Mouse (Mus musculus): ENCODE results near the gene Dnah6.

Gene Dnah6

DNA sequence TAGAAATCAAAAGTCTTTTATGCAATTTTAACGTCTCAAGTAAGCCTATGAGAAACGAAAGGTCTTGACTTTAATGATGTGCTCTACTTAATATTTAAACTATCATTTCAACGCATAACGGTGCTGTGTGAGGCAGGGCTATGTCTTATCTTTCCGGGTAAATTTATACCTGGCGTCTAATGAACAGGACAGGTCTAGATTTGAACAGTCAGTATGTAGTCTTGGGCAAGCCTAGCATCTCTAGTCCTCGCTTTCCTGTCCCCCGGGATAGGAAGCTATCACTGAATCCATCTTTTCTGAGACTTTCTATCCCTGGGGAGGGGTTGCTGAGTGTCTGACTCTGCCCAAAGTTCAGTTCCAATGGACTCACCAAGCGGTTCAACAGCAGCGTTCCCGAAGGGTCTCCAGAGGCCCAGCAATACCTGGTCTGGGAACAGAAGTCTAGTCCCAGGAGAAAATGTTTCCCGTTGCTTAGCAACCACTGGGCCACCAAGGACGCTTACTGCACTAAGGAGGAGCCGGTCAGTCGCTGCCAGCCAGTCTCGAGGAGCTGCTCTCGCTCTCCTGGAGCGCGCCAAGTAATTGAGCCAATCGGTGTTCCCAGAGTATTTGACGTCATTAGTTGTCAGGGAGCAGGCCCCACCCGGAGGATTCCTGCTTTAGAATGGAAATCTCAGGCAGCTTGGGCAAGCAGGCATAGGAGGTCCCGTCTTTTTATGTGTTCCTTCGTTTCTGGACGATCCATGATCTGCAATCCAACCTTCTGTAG lies at the start of gene Dnah6:
TSS of gene Dnah6 (minus strand) at position 463 of the 769 bp plus-strand sequence.
- no peak for TF ChIP-seq GATA4 (IDR thresholded peaks at IDR 0.05; ENCODE audit: insufficient replicate concordance, low read length)

DNA sequence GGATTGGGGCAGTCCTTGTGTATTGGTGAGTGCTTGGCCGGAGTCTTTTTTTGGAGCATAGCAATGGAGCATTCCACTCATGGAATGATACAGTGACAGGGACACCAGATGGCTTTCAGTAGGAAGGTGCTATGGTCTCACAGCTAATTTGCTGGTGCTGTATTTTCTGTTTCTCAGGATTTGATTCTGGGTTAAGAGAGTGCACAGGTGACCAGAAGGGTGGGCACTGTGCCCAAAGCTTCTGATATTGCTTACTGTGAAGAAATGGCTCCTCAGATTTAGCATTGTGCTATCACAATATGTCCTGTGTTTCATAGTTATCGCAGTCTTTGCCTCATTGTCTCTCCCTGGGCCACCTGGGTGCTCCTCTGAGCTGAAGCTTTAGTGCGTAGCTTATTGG lies 47.9 kb upstream of the Dnah6 start:
- TF ChIP-seq GATA4 (IDR thresholded peaks at IDR 0.05; ENCODE audit: insufficient replicate concordance, low read length), result no peak

DNA sequence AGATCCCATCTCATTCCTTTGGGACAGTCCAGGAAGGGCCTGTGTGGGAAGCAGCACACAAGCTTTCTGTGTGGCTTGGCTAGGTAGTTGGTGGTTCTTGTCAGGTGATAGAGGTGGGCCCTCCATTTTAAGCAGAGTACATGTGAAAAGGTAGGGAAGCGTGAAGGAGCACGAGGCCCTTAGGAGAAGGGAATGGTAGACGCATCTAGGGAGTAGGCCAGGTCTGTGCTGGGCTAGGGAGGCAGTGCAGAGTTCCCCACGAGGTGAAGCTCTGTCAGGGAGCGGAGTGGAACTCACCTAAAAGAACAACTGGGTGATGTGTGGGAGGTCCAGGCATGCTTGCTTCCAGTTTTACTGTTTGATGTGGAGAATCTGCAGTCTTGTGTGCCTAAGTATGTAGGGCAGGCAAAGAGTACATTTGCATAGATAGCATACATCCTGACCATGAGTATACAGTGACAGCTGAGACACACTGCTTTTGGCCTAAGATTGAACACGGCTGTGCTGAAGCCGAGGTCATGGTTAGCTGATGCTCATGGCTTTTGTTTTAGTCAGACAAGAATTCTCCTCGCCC lies 46.4 kb upstream of the Dnah6 start:
- no peak for TF ChIP-seq GATA4 (IDR thresholded peaks at IDR 0.05; ENCODE audit: insufficient replicate concordance, low read length)

DNA sequence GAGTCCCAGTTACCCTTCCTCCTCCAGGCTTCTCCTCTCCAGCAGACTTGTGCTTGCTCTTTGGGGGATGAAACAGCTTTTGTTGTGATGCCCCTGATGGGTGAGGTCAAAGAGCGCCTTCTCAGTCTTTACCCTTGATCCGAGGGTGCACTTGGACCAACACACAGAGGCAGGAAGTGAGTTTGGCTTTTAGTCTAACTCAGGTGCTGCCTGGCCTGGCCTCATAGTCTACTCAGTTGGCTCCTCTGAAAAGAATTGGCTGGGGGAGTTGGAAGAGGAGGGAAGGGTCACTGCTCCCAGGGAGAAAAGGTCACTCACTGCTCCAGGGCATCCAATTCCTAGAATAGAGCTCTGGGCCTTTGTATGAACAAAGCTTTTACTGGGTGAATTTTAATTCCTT lies 43.4 kb upstream of the Dnah6 start:
- no peak for TF ChIP-seq GATA4 (IDR thresholded peaks at IDR 0.05; ENCODE audit: insufficient replicate concordance, low read length)

DNA sequence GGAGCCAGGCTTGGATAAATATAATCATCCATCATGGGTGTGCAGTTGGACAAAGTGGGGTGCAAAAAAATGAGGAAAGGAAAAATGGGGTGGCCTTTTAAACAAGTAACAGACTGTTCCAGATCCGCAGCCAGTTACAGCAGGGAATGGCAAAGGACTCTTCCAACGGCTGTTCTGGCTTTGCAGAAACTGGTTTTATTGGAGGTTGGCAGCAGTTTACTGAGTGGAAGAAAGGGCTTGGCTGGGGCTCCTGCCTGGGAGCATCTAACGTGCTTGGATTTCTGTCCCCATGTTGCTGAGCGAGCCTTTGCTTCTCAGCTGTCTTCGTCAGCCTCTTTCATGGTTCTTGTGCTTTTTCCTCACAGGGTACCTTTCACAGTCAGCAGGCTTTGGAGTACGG lies 38.7 kb upstream of the Dnah6 start:
- TF ChIP-seq GATA4 (IDR thresholded peaks at IDR 0.05; ENCODE audit: insufficient replicate concordance, low read length), result no peak

DNA sequence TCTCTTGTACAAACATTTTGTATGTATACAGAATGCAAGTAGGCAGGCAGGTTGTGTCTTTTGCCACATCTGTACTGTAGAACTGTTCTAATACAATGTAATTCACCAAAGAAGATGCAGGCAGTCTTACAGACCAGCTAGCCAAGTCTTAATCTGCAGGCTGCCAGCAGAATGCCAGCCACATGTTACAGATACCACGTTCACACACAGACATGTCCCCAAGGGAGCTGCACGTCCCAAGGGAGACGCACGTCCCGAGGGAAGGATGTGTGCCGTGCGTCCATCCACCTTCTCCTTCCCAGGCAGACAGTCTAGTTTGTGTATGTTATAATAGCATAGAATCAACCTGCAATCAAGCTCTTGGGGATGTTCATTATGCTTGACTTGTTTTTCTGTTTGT lies 35.6 kb upstream of the Dnah6 start:
- no peak for TF ChIP-seq GATA4 (IDR thresholded peaks at IDR 0.05; ENCODE audit: insufficient replicate concordance, low read length)

DNA sequence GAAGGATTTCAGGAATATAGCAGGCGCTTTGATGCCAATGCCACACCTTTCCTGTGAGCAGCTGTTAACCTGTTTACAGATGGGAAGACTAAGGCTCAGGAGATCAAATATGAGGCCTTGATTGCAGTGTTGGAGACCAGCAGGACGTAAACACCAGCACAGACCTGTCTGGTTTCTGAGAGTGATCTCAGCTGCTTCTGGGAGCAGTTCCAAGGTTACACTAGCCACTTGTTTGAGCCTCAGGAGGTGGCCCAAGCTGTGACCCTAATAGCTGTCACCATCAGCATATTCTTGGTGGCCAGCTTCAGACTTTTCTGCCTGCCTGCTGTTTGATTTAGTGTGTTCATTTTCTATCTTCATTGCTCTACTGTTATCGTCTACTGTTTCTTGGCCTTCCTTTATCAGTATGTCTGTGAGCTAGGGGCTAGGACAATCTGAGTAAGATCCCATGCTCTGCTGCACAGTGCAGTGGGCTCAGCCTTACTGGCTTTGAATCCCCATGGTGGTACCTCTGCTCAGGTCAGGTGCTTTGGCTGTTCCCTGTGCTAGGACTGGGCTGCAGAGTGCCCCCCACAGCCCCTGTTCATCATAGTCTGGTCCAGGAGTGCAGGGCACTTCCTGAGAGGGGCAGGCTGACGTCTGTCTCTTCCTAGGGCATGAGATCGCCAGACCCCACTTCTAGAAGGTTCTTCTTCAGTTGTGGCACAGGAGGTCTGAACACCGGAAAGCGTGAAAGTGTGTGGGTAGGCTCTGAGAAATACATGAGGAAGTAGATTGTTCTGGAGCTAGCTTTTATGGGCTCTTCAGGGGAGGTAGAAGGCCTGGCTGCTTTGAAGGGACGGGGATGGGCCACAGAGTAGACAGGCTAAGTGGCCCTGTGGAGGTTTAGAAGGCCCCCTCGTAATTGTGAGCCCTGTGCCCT lies 33.1 kb upstream of the Dnah6 start:
- TF ChIP-seq GATA4 (IDR thresholded peaks at IDR 0.05; ENCODE audit: insufficient replicate concordance, low read length), result no peak

DNA sequence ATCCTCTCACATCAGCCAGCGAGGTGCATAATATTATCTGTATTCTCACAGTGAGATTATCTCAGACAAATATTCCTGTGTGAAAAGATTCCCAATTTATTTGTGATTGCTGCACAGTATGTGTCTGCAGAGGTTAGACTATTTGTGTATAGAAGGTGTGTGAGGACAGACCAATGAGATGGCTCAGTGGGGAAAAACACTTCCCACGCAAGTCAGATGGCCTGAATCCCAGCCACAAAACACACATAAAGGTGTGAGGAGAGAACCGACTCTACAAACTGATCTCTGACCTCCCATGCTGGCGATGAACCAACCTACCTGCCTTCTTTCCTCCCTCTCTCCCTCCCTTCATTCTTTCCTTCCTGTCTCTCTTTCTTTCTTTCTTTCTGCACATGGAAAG lies 32.1 kb upstream of the Dnah6 start:
- TF ChIP-seq GATA4 (IDR thresholded peaks at IDR 0.05; ENCODE audit: insufficient replicate concordance, low read length), result no peak

DNA sequence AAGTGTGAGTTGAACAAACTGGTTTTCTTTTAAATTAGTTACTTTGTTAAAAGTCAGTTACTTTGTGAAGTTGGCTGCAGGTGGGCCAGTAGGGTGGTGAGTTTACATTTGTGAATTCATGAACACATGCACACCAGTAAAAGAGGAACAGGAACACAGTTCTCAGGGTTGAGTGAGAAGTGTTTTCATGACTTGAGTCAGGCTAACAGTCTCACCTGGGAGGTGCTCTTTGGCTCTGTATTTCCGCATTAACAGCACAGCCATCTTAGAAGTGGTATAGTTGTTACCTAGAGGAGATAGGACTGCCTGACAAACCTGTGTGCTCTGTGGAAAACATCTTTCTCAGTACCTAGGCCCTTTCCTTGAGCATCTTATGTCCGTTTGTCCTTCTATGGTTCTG lies 31.6 kb upstream of the Dnah6 start:
- no peak for TF ChIP-seq GATA4 (IDR thresholded peaks at IDR 0.05; ENCODE audit: insufficient replicate concordance, low read length)

DNA sequence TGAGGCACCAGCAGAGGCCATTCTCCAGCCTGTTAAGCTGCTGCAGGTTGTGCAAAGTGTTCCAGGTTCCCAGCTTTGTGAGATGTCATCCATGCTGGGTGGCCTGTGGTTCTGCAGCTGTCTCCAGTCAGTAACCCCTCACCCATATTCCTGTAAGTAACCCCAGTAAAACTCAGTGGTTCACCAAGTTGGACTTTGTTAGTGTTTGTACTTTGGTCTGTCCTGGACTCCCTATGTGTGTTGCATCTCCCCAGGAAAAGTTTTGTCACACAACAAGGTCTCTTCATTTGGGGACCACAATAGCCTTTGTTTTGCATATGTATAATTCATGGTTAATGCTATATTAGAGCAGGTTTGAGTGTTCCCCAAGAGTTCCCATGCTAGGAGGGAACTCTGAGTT lies 30.9 kb upstream of the Dnah6 start:
- no peak for TF ChIP-seq GATA4 (IDR thresholded peaks at IDR 0.05; ENCODE audit: insufficient replicate concordance, low read length)

DNA sequence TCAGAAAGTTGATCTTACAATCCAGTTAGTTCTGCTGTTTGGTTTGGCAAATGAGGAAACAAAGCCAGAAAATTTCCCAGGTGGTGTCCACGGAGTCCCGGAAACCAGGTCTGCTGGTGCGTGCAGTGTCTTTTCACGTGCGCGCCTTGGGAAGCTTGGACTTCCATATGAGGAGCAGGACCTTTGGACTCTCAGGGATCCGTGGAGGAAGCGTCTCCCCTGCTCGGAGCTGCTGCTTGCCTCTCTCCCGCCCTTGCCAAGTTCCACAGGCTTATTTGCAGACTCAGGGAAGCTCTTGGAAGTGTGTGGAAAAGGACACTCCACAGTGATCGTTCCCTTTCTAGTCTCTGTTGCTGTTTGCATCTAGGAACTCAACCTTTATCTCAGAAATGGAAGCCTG lies 29.9 kb upstream of the Dnah6 start:
- no peak for TF ChIP-seq GATA4 (IDR thresholded peaks at IDR 0.05; ENCODE audit: insufficient replicate concordance, low read length)

DNA sequence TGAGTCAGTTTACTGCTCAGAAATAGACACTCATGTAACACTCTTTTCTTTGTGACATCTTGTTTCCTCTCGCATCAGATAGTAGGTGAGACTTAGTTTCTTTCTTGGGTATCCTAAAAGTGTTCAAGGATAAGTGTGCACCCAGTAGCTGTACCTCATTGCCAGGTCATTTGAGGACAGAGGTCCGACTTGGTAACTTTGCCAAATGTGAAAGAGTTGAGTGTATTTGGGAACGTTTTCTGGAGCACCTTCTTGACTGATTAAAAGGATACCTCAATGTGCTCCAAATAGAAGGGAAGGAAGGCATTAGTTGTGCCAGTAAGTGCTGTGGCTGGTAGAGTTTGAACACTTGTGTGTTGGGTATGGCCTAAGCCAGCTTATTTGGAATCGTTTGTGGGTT lies 28.4 kb upstream of the Dnah6 start:
- TF ChIP-seq GATA4 (IDR thresholded peaks at IDR 0.05; ENCODE audit: insufficient replicate concordance, low read length), result no peak

DNA sequence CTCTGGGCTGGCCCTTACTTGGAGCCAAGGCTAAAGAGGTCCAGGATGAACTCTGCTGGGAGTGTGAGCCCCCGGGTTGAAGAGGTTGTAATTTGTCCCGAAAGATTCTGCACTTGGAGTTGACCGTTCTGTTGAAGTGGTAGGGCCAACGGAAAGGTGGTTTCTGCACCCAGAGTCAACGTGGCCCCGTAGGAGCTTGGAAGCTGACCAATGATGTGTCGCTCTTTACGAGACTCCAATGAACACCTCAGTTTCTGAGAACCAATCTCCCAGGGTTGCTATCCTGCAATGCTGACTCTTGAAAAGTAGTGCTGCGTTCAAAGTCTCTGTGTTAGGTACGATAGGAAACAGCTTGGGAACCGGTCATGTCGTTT lies 27.6 kb upstream of the Dnah6 start:
- TF ChIP-seq GATA4 (IDR thresholded peaks at IDR 0.05; ENCODE audit: insufficient replicate concordance, low read length), result no peak

DNA sequence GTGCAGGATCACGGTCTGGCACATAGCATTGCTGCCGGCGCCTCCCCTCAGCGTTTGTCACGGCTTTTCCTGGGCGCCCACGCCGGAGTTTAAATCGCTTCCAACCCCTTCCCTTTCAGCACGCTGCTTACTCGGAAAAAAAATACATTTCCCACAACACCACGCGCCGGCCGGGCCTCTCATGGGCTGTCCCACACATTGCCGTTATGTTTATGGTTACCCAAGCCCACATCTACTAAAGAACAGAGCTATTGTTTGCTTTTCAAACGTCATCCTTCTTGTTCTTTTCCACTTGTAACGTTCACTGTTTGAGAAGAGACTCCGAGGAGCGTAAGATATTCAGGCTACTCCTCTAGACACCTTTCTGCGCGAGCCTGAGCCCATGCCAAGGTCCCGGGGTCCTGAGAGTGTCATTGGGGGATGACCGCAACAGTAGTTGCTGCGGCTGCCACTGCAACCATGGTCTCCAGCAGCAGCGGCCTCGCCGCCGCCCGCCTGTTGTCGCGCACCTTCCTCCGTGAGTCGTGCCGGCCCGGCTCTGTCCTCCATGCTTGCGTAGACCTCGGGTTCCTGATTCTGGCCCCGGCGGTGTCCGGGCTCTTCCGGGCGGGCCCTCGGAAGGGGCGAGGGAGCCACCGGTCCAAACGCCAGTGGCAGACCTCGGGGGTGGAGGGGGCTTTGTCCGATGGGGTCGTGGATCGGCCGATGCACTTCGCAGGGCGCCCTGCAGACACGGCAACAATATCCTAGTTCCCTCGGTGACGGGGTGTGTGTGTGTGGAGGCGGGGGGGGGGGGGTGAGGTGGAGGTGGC lies 27.0 kb upstream of the Dnah6 start, which contains the start of gene Suclg1:
TSS of gene Suclg1 (plus strand) at position 146 of the 812 bp plus-strand sequence.
- no peak for TF ChIP-seq GATA4 (IDR thresholded peaks at IDR 0.05; ENCODE audit: insufficient replicate concordance, low read length)

DNA sequence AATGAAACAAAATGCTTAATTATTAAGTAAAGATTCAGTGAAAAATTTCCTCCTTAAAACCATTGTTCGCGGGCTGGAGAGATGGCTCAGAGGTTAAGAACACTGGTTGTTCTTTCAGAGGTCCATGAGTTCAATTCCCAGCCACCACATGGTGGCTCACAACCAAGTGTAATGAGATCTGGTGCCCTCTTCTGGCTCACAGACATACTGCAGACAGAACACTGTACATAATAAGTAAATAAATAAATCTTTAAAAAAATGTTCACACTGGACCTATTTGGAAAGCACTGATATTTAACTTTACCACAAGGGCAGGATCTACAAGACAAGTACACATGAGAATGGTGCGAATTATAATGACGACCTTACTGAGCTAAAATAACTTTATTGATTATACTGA lies 26.0 kb upstream of the Dnah6 start:
- TF ChIP-seq GATA4 (IDR thresholded peaks at IDR 0.05; ENCODE audit: insufficient replicate concordance, low read length), result no peak
